Mouse (Mus musculus) myocyte (in vitro differentiated cells): ENCODE data around the gene 1700006A11Rik. TPM values are rescaled to one million over a fixed set of nuclear protein-coding genes. Genes with fewer than 3 reads are reported as not detected.

Experiments used
- H3K27me3 ChIP-seq: one replicate; pipeline ENCODE4 v1.6.1; 2011; ENCODE audit not compliant: control insufficient read depth, insufficient read depth, insufficient read length
- H3K36me3 ChIP-seq: one replicate; pipeline ENCODE4 v1.6.1; 2011; ENCODE audit not compliant: control insufficient read depth, insufficient read depth
- H3K4me2 ChIP-seq: one replicate; pipeline ENCODE4 v1.6.1; 2011; ENCODE audit warnings: low read depth, control low read depth
- H3K4me3 ChIP-seq: one replicate; pipeline ENCODE4 v1.5.1; 2011; ENCODE audit warnings: mild to moderate bottlenecking, control low read depth, moderate library complexity
- H3K79me2 ChIP-seq: one replicate; pipeline ENCODE4 v1.6.1; 2011; ENCODE audit not compliant: control insufficient read depth, insufficient read depth
- H3ac ChIP-seq: one replicate; pipeline ENCODE4 v1.6.1; 2011; ENCODE audit not compliant: control insufficient read depth, insufficient read length
- CEBPB ChIP-seq: IDR thresholded peaks from 2 replicates; pipeline ENCODE4 v1.6.1; 2011; ENCODE audit warnings: mild to moderate bottlenecking, moderate library complexity; ENCODE audit not compliant: poor library complexity, insufficient read depth, severe bottlenecking
- E2F4 ChIP-seq: IDR thresholded peaks from one replicate; pipeline ENCODE4 v1.6.1; 2011; ENCODE audit warnings: mild to moderate bottlenecking, control low read depth, moderate library complexity; ENCODE audit not compliant: insufficient read depth
- MAX ChIP-seq: IDR thresholded peaks from one replicate; pipeline ENCODE4 v1.6.1; 2011; ENCODE audit warnings: low read depth, mild to moderate bottlenecking, control low read depth
- MYOD1 ChIP-seq, 3 experiments: IDR thresholded peaks; one replicate each; pipeline ENCODE4 v1.6.1; 2011; ENCODE audit warnings: control low read depth in 2 of 3, low read depth in 2 of 3, mild to moderate bottlenecking in 2 of 3, moderate library complexity in 1 of 3; ENCODE audit not compliant: insufficient read length in 2 of 3, control insufficient read depth in 1 of 3
- MYOG ChIP-seq, 3 experiments: IDR thresholded peaks; one replicate each; pipeline ENCODE4 v1.6.1; 2011; ENCODE audit warnings: control low read depth in 2 of 3, low read depth in 2 of 3, mild to moderate bottlenecking in 2 of 3; ENCODE audit not compliant: insufficient read length in 2 of 3, control insufficient read depth in 1 of 3, insufficient read depth in 1 of 3
- POLR2A ChIP-seq: IDR thresholded peaks from one replicate; pipeline ENCODE4 v1.6.1; 2011; ENCODE audit warnings: low read depth, mild to moderate bottlenecking, control low read depth, moderate library complexity; ENCODE audit not compliant: insufficient read length
- POLR2AphosphoS2 ChIP-seq: IDR thresholded peaks from one replicate; pipeline ENCODE4 v1.6.1; 2011; ENCODE audit warnings: low read depth, control low read depth; ENCODE audit not compliant: insufficient read length
- REST ChIP-seq: IDR thresholded peaks from one replicate; pipeline ENCODE4 v1.6.1; 2011; ENCODE audit warnings: mild to moderate bottlenecking, control low read depth, moderate library complexity; ENCODE audit not compliant: insufficient read depth, insufficient read length
- SRF ChIP-seq: IDR thresholded peaks from one replicate; pipeline ENCODE4 v1.6.1; 2011; ENCODE audit warnings: low read depth; ENCODE audit not compliant: control insufficient read depth, insufficient read length
- TCF12 ChIP-seq: IDR thresholded peaks from one replicate; pipeline ENCODE4 v1.6.1; 2011; ENCODE audit warnings: mild to moderate bottlenecking, control low read depth; ENCODE audit not compliant: poor library complexity, insufficient read depth, severe bottlenecking
- TCF3 ChIP-seq: IDR thresholded peaks from one replicate; pipeline ENCODE4 v1.6.1; 2011; ENCODE audit warnings: low read depth, control low read depth; ENCODE audit not compliant: insufficient read length
- USF1 ChIP-seq: IDR thresholded peaks from one replicate; pipeline ENCODE4 v1.6.1; 2011; ENCODE audit warnings: low read depth, mild to moderate bottlenecking, control low read depth, moderate library complexity
- polyA plus RNA-seq: library from polyadenylated mRNA; unstranded; fragments of >200 nt; fragmentation: generic; extraction: Trizol; gene quantifications from one replicate; pipeline ENCODE4 v1.2.1, GENCODE M21; 2012; ENCODE audit warnings: missing spikeins

The 1700006A11Rik gene
- polyA plus RNA-seq, 1 experiment, result not detected

DNA sequence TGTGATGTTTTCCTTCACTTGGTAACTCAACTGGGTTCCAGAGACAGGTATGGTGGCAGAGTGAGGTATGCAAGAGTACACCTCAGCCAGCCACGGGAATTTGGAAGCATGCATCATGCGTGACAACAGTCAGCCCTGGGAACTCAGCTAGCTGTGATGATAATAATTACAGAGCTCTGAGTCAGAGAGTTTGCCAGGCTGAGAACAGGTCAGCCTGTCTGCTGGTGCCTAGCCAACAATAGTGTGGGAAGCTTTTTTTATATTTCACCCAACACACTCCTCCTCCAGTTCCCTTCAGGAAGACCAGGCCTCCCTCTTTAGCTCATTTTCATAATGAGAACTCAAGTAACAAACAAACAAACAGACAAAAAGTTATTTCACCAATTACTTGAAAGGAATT lies 53.8 kb downstream of the 1700006A11Rik start:
- no peak overlapping the region for H3K4me2 ChIP-seq

GRCm38 (mm10) chr3:124357533-124357932 lies 68.3 kb downstream of the 1700006A11Rik start:
- H3K79me2 ChIP-seq, result no peaks in the 10 kb centered on the region
- H3K36me3 ChIP-seq, result no peaks in the 10 kb centered on the region
- no peak overlapping the region for H3ac ChIP-seq
- no peak overlapping the region for H3K4me2 ChIP-seq
- H3K4me3 ChIP-seq, result no peak overlapping the region
- TF ChIP-seq POLR2A (no peak), REST (no peak), POLR2AphosphoS2 (no peak), MYOD1 (IDR thresholded peaks at IDR 0.05; ENCODE audit: control insufficient read depth in 1 of 3, insufficient read length in 2 of 3, low read depth in 2 of 3) (no peak), SRF (no peak), TCF12 (no peak), CEBPB (no peak), MYOG (IDR thresholded peaks at IDR 0.05; ENCODE audit: control insufficient read depth in 1 of 3, insufficient read depth in 1 of 3, insufficient read length in 2 of 3, low read depth in 2 of 3) (no peak), E2F4 (no peak), MAX (no peak), TCF3 (no peak), USF1 (no peak)
- H3K27me3 ChIP-seq, result no peaks in the 10 kb centered on the region

More for the DNA sequence above, 53.8 kb downstream of the 1700006A11Rik start:
- H3K4me3 ChIP-seq, result no peak overlapping the region
- no peaks in the 10 kb centered on the region for H3K36me3 ChIP-seq
- TF ChIP-seq POLR2A, result no peak
- no peak for TF ChIP-seq CEBPB
- H3K27me3 ChIP-seq, result no peaks in the 10 kb centered on the region
- H3K79me2 ChIP-seq, result no peaks in the 10 kb centered on the region
- H3ac ChIP-seq, result no peak overlapping the region

Other genes with a start within 250 kb of the 1700006A11Rik start
- gene Tram1l1, start 105.2 kb downstream of the 1700006A11Rik start, polyA plus RNA-seq, result 6.0 TPM
- not detected for gene 1700003H04Rik, start 155.1 kb upstream of the 1700006A11Rik start, polyA plus RNA-seq